Mouse (Mus musculus): Measurements from ENCODE around the gene Sdhd. TPM values are rescaled to one million over a fixed set of nuclear protein-coding genes. Genes with fewer than 3 reads are reported as not detected.
"Not testable (repeated sequence)": the region's sequence is repeated elsewhere in the genome, so short reads cannot be mapped to it uniquely, and the experiment has no call there.

Gene Sdhd
- polyA plus RNA-seq (2017; shearing (Covaris generic)): 100 to 1,000 TPM; 142 to 204 (median 178) TPM

DNA sequence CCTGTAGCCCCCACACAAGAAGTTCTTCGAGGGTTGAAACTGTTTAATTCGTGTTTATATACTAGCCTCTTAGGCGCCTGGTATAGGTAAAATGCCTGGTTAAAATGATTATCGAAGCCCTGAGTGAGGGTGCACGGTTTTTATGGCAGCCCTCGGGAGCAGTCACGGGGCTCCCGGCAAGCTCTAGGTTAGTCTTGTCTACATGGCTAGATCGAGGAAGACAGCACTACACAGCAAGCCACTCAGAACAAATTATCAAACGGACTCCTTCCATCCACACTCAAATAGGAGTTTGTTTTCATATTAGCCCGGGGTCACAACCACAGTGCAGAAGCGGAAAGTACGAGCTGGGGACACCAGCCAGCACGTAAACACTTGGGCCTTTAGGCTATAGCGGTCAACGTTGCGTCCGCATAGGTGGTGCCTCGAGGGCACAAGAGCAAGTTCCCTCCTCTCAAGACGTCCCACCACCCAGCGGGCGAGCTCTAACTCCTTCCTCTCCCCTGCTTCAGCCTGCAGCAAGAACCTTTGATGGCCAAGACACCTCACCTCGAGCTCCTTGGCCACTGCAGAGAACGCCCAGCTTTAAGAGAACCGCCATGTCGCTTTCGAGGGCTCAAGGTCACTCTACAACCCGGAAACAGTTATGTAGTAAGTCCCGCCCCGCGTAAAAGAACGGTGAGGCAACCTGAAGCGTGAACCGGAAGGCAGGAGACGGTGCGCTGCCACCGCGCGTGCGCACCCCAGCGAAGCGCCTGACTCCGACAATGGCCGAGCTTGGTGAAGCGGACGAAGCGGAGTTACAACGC lies at the start of gene Sdhd, which contains the start of gene Timm8b:
Gene Sdhd (minus strand): TSS at position 624 of the 809 bp plus-strand sequence.
Gene Timm8b (plus strand): TSS at position 722 of the 809 bp plus-strand sequence.
- ATAC-seq: peak; percentile 96

DNA sequence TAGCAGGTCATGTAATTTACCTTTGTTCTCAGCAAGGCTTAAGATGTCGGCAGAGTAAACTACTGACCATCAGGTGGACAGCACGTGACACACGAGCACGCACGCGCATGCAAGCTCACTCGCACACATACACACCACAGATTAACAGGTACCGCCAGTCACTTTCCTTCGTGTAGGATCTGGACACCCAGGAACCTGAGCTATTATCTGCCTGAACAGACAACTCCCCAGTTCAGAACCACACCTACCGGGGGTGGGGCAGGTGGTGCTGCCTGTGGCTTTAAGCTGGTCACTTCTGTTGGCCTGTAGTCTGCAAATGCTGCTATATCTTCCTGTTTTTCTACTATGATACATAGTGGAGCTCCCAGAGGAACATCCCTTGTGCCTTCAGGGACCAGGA lies 46.9 kb upstream of the Sdhd start:
- no peak for ATAC-seq

DNA sequence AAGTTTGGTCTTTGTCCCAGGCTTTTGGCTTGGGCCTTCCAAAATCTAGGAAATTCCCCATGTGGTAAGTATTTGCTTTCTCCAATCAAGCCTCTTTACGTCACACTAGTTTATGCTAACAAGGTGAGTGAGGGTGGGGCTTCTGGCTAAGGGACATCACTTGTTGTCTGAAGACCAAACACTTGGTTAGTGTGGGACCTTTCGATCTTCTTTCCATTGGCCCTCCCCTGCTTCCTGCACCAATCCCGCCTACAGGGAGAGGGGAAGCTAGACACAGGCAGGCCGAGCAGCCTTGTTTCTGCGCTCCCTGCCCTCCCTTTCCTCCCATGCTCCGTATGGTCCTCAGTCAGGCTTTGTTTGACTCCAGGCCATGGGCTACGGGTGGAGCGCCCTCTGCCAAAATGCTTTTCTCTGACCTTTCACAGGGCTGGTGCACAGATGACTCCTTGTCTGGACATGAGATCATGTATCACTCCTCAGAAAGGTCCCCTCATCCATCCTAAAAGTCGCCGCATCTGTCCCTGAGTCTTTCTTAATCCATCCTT lies 43.3 kb upstream of the Sdhd start:
- no peak for ATAC-seq

DNA sequence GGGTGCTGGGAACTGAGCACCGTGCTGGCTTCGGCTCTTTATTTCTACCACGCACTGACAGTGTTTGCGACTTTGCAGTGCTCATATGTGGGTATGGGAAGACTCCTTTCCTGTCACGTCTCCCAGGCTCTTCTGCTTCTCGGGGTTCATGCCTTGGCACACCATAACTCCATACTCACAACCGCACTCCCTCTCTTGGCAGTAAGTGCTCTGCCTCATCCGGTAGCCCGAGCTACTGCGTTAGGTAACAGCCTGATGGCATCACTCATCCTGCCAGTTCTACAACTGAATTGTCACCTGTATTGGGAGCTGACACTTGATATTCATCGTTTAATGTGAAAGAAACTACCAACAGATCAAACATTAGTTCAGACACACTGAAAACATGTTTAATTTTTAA lies 30.7 kb upstream of the Sdhd start:
- peak; percentile 54 for ATAC-seq

DNA sequence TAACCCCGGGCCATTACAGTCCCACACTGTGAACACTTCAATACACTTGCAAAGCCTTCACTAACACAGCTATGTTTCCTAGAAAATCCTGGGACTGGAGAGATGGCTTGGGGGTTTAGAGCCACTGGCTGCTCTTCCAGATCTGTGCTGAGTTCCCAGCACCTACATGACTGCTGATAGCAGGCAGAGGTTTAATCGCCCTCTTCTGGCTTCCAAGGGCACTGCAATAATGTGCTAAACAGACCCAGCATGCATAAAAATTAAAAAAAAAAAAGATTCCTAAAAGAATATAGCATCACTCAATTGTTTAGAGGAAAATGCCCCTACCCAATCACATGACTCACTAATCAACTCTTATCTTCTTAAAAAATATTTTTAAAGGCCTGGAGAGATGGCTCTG lies 29.4 kb upstream of the Sdhd start:
- no peak for ATAC-seq

DNA sequence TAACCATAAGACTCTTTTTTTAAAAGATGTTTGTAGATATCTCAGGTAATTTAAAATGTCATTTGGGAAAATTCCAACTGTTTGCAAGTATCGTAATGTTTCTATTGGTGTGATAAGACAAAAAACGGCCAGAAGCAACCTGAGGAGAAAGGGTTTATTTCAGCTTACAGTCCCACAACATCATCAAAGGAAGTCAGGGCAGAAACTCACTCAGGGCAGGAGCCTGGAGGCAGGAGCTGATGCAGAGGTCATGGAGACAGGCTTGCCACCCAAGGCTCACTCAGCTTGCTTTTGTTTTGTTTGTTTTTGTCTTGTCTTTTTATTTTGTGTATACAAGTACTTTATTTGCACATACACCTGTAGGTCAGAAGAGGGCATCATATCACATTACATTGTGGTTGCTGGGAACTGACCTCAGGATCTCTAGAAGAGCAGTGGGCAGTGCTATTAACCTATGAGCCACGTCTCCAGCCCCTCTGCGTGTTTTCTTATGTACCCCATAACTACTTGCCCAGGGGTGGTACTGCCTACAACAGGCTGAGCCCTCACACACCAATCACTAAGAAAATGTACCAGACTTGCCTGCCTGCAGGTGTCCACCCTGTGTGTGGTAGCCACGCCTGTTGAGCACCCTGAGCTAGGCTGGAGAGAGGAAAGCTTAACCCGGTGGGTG lies 28.5 kb upstream of the Sdhd start:
- no peak for ATAC-seq

DNA sequence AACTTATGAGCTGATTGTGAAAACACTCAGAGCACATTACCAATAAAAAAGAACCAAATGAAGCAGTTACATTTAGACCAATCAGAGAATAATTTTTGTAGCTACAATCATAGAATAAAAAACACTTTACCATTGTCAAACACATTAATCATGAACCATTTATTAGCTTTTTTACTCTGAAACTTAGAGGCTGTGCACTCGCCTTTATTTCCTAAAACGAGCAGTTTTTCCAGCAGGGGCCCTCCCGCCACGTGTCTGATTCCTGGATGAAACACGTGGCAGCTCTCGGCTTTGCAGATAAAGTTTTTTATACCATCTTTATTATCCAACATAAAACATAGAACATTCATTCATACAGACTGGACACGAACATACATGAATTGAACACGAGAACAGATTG lies 27.3 kb upstream of the Sdhd start:
- ATAC-seq: not testable (repeated sequence)

DNA sequence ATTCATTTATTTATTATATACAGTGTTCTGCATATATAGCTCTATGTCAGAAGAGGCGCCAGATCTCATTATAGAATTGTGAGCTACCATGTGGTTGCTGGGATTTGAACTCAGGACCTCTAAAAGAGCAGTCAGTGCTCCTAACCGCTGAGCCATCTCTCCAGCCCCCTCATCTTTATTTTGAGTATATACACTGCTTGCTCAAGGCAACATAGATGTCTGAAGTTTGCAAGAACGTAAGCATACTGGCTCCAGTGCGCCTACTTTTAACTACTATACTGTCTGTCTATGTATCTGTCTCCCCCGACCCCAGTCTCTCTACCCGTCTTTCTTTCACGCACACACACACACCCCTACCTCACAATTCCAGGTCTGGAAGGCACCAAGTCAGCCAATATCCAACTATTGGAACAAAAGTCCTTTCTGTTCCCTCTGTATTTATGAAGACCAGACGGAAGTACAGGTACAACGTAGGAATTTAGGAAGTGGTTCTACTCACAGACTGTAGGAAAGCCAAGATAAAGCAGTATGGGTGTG lies 14.2 kb upstream of the Sdhd start:
- no peak for ATAC-seq

DNA sequence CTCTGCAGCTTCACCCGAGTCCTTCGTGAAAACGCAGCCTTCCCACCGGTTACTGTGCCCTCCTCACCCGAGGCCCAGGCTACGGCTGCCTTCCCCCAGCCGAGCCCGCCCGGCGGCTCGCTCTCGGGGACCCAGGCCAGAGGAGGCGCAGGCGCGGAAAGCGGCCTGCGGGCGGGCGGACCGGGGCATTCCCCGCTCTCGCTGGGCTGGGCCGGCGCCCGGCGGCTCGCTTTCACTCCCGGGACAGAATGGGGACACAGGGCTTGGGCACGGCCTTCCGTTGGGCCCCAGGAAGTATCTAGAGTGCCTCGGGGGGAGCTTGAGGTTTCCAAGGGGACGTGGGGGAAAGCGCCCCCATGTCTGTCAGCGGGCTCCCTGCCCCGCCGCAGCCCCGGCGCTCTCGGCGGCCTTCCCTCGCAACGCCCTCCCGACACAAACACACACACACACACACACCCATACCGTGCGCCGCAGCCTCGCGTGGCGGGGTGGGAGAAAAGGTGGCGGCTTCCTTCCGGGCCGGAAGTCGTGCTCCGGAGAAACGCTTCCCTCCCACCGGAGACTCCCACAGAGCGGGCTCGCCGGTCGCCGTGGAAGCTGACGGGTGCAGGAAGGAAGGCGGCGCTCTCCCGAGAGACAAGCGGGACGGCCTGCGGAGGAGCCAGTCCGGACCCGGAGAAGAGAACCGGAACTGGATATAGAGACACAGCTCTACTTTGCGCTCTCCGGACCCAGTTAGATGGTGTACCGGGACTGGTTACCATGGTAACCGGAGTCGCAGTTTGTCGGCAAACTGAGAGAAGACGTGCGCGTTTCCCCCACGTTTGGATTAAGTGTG lies 13.4 kb upstream of the Sdhd start, which contains the start of the genes Pih1d2 and Nkapd1:
Gene Pih1d2 (plus strand): TSS at position 556 of the 838 bp plus-strand sequence.
Gene Nkapd1 (minus strand): TSS at position 699 of the 838 bp plus-strand sequence.
- ATAC-seq: peak; percentile 86

DNA sequence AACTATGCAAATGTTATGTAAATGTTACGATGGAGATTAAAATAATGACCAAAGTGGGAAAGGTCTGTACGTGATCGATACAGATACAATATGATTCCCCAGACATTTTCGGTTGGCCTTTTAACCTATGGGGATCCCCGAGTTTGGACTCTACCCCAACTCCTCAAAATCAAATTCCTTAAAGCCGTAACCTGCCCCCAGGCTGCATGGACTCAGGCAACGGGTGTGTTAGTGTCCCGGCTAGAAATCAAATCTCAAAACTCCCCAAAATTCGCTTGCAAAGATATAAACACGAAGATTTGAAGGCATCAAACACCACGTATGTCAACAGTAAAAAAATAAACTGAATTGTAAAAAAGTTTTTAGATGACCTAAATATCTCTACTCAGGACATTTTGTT lies 12.5 kb upstream of the Sdhd start:
- no peak for ATAC-seq

DNA sequence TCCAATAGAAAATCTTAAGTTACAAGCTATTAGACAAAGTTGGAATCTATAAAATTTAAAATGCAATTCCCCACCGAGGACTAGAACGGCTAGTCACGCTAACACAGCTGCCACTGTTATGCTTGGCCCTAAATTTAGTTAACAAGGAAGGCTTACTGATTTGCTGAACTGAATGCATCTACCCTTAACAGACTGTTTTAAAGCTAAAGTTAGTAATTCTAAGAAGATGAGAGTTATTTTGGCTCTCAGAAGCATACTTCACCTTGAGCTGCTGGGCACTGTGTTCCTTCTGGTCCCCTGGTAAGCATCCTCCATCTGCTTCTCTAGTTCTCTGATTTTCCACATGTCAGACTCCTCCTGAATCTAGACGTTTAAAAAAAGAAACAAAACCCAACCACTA lies 8.5 kb upstream of the Sdhd start:
- no peak for ATAC-seq

DNA sequence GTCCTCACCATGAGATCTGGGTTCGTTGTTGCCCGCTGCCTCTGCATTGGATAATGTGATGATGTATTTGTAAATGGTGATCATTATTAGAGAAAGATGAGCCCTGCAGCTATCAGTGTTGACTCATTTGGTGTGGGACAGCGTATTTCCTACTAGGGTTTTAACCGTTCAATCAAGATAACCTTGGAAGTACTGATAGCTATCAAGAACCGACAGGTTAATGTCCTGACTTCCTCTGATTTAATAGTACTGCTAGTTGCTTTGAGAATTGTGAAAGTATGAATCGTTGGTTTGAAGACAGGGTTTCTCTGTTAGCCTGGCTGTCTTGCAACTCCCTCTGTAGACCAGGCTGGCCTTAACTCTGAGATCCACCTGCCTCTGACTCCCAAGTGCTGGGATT lies 726 bp upstream of the Sdhd start:
- no peak for ATAC-seq

DNA sequence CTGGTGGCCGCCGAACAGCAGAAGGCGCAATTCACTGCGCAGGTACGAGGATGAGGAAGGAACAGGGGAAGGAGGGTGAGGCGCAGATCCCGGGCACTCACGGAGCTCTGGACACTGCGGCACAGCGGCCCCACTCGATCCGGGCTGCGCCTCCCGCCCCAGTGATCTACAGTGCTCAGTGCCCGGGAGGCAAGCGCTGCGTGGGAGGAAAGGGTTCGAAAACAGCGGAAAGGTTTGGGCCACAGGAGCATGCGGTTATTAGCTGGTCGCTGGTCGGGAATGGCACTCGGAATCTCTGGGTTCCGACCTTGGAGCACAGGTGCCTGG lies 349 bp upstream of the Sdhd start:
- ATAC-seq: peak; percentile 64

DNA sequence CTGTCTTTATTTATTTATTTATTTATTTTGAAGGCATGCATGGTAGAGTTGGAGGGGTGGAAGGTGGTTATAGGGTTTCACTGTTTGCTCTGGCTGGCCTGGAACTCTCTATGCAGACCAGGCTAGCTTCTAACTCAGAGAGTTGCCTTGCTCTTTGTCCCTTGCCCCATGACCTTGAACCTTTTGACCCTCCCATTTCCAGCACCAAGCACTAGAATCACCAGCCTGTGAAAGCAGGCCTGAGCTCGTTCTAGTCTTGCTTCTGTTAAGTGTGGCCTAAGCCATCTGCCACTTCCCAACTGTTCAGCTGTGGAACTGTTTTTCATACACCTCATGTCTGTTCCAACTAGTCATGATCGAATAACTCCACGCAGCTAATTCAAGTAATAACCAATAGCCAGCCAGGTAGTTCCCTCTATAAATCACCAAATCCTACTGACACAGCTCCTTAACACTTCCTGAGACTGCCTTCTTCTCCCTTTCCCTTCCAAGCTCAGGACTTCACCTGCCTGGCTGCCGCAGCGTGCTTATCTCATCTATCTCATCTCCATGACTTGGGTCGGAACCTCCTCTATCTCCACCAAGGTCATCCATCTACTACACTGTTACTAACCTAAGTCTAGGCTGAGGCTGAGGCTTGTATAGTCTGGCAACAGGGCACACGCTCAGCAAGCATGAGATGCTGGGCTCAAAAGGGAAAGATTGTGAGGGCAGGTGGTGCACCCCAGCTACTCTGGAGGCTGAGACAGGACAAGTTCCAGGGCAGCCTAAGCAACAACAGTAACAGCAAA lies 1.4 kb downstream of the Sdhd start:
- ATAC-seq: no peak

DNA sequence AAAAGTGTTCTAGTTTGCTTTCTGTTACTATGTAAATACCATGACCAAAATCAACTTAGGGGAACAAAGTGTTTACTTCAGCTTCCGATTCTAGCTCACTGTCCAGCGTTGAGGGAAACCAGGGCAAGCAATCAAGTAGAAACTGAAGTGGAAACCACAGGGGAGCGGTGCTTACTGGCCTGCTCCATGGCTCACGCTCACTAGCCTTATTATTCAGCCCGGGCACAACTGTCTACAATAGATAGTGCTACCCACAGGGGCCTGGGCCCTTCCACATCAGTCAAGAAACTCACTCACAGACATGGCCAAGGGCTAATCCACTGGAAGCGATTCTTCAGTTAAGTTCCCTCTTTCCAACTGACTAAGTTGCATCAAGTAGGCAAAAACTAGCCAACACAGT lies 2.1 kb downstream of the Sdhd start:
- no peak for ATAC-seq

DNA sequence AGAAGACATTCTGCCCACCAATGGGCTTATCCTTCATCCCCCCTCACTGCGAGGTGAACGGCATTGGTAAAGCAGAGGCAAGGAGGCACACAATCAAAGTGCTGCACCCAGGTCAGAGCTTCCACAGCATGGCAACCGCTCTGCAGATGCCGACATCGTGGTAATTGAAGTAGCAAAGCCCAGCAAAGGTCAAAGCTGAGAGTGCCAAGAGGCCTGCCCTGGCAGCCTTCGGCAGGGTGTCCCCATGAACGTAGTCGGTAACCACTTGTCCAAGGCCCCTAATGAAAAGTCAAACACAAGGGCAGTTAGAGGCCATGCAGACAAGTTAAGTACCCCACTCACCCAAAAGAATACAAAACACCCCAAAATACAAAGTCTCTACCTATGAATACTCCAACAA lies 6.6 kb downstream of the Sdhd start:
- no peak for ATAC-seq

DNA sequence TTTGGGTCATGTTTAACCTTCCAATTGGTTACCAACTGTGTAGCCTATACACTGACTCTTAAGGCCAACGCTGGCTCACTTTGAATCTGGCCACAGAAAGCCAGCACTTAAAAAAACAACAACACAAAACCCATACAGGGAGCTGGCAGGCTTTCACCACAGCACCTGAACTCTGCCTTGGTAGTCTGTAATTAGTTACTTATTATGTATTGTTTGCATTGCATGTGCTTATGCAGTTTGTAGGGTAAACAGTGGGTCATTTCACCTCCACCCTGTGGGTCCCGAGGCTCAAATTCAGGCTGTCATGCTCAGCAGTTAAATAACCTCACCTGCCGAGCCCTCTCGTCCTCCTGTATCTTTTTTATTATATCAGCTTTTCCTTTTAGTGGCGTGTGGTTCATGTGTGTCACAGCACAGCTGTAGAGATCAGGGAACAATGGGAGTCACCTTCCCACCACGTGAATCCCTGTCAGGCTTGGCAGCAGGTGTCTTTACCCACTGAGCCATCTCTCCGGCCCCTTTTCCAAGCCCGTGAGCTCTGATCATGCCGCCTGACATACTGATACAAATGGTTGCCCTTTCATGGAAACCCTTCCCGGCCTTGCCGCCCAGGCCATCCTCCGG lies 8.7 kb downstream of the Sdhd start:
- no peak for ATAC-seq

DNA sequence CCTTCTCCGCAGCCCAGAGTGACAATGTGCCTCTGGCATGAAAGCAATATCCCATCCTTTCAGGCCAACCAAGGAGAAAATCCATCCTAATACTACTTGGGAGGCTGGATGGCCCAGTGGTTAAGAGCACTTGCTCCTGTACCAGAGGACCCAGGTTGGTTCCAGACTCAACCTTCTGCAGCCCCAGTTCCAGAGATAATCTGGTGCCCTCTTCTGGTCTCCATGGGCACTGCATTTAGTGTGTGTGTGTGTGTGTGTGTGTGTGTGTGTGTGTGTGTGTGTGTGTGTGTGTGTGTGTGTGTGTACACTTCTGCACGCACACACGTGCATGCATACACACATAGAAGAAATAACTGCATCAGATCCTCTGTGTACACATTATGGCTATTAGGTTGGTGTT lies 10.1 kb downstream of the Sdhd start:
- peak; percentile 46 for ATAC-seq

DNA sequence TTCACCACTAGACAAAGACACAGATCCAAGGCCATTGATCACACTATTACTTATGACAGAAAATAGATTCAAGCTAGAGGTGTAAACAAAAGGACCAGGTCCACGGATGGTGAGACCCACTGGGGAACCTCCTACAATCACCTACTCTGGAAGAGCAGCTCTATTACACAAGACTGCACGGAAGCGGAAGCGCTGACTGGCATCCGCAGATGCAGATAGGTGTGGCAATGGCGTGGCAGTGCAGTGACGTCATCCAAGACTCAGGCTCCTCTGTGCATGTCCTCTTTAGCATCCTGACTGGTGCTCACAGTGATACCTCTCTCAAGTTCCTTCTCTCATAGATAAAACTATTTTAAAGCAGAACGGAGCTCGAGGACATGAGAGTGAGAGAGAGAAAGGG lies 10.7 kb downstream of the Sdhd start:
- no peak for ATAC-seq

DNA sequence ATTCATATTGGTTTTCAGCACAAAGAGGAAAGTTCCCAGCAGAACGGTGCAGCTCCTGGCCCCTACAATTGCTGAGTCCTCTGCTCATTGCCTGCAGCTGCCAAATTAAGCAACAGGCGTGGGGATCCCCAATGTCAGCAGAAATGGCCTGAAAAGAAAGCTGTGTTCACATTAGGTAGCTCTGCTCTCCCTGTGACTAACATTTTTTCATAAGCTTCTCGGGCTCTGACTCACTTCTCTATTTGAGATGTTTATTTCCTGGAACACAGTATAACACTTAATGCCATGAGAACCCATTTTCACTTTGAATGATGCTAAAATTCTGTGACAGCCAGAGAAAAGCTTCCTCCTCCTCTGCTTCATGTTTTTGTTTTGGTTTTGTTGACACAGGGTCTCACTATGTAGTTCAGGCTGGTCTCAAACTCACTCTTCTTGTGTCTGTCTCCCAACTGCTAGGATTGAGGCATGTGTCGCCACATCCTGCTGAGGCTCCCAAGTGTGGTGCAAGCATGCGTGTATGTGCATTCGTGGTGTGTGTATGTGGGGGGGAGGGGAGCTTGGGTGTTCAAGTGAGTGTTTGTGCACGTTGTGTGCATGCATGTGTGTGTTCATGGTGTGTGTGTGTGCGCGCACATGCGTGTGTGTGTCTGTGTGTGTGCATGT lies 12.6 kb downstream of the Sdhd start:
- peak; percentile 75 for ATAC-seq

DNA sequence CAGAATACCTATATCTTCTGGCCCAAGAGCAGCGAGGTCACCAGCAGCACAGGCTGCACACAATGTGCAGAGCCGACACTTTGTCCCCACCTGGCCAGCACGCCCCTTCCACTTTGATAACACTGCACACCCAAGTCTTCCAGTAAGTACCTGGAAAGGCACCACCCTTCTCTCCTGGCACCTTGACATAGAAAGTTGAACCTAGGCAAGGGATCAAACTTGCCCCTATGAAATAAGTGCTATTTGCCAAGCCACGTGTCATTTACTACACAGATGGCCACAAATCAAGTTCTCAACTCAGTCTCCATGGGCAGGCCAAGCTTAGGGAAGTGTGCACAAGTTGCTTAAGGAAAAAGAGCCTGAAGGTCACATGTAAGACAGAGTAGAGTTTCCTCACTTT lies 16.7 kb downstream of the Sdhd start:
- ATAC-seq: no peak

Data from inflammation-experienced regulatory T-cells, adult 6 months (primary cell).